Mouse (Mus musculus): Measurements from ENCODE around the gene Olfr1112.
"Not testable (repeated sequence)": the region's sequence is repeated elsewhere in the genome, so short reads cannot be mapped to it uniquely, and the experiment has no call there.

The Olfr1112 gene

GRCm38 (mm10) chr2:87187498-87187897 lies at the start of gene Olfr1112:
Gene Olfr1112 (plus strand): TSS chr2:87187798.
- DNase-seq = no peak

DNA sequence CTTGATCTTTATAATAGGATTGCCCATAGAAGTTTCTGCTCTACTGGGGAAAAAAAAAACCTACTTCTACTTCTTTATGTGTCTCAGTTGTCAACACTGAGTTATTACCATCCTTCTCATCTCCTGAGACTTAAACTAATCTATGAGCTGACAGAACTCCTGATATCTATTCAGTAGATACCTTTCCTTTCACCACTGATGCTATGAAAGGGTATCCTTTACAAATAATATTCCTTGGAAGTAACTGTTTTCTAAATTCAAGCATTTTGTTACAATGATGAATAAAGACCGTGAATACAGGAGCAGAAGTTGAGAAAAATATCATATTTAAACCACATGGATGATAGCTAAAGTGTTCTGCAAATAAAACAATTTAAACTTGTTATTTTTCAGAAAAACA lies 47.4 kb upstream of the Olfr1112 start, which contains the start of gene Olfr1110:
Gene Olfr1110 (minus strand): TSS at position 101 of the 400 bp plus-strand sequence.
- DNase-seq = no peak

- no peak for DNase-seq
Observed at GRCm38 (mm10) chr2:87152524-87152923, 35.1 kb upstream of the Olfr1112 start, which contains the start of gene Olfr1111. Gene Olfr1111 (minus strand): TSS chr2:87152624.

DNA sequence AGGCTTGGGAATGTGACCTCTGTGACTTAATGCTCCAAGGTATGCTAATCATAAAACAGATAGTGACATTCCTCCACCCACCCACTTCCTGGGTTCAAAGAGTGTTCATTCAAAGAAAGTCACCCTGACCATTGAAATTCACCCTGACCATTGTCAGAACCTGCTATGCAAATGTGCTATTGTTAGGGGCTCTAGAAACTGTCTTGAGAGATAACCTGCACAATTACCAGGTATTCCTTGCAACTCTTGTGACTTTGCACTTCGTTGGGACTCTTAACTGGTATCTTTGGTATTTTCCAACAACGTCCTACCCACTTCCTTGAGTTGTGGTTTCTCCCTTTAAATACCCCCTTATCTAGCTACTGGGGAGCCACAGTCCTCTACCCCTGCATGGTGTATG lies 19.9 kb upstream of the Olfr1112 start:
- not testable (repeated sequence) for DNase-seq

GRCm38 (mm10) chr2:87208670-87209069 lies 21.1 kb downstream of the Olfr1112 start, which contains the start of gene Olfr1113:
Gene Olfr1113 (plus strand): TSS chr2:87208970.
- no peak for DNase-seq
